Mouse (Mus musculus) limb, embryonic 12.5 days (tissue): ENCODE results near the gene 2010300C02Rik. TPM values are rescaled to one million over a fixed set of nuclear protein-coding genes. Genes with fewer than 3 reads are reported as not detected.

Experiments
- ATAC-seq: fragments of 200-750 bp; cut with Nextera tagmentation; 2 replicates; pipeline ENCODE4 v1.8.0; 2017; ENCODE audit warnings: low read depth, moderate TSS enrichment; ENCODE audit not compliant: insufficient number of reproducible peaks, insufficient read depth, low FRiP score, low TSS enrichment
- H3K27ac ChIP-seq: fragments of 300-500 bp; sonication (generic); 2 replicates; pipeline ENCODE4 v1.5.1; 2016; ENCODE audit warnings: mild to moderate bottlenecking, moderate library complexity
- H3K27me3 ChIP-seq: fragments of 300-500 bp; sonication (generic); 2 replicates; pipeline ENCODE4 v1.6.1; 2016; ENCODE audit warnings: mild to moderate bottlenecking, moderate library complexity
- H3K36me3 ChIP-seq: fragments of 300-500 bp; sonication (generic); 2 replicates; pipeline ENCODE4 v1.6.1; 2016; ENCODE audit warnings: mild to moderate bottlenecking, moderate library complexity
- H3K4me1 ChIP-seq: fragments of 300-500 bp; sonication (generic); replicated peaks from 2 replicates; pipeline ENCODE4 v1.6.1; 2016
- H3K4me2 ChIP-seq: fragments of 300-500 bp; sonication (generic); 2 replicates; pipeline ENCODE4 v1.6.1; 2016; ENCODE audit warnings: mild to moderate bottlenecking, moderate library complexity
- H3K4me3 ChIP-seq: fragments of 300-500 bp; sonication (generic); replicated peaks from 2 replicates; pipeline ENCODE4 v1.5.1; 2016; ENCODE audit warnings: mild to moderate bottlenecking
- H3K9ac ChIP-seq: fragments of 300-500 bp; sonication (generic); replicated peaks from 2 replicates; pipeline ENCODE4 v1.6.1; 2016; ENCODE audit warnings: mild to moderate bottlenecking, moderate library complexity
- H3K9me3 ChIP-seq: fragments of 300-500 bp; sonication (generic); 2 replicates; pipeline ENCODE4 v1.6.1; 2016; ENCODE audit warnings: mild to moderate bottlenecking, moderate library complexity
- WGBS: fragments of 180-500 bp; shearing (Covaris S2); methylation state at CpG from one replicate; pipeline ENCODE4 v1.1.7; 2016; 5-methylcytosine and 5-hydroxymethylcytosine counted together
- polyA plus RNA-seq: library from polyadenylated mRNA; unstranded; fragments of >200 nt; fragmentation: Nextera tagmentation; extraction: Ambion mirVana; gene quantifications from 2 replicates; pipeline ENCODE4 v1.2.1, GENCODE M21; 2016

2010300C02Rik gene
- polyA plus RNA-seq, 1 experiment from 2014 or later, result 1.1 TPM

GRCm38 (mm10) chr1:37664496-37664895 lies 55.4 kb downstream of the 2010300C02Rik start:
- H3K36me3 ChIP-seq, result no peaks in the 10 kb centered on the region
- no peak overlapping the region for H3K4me3 ChIP-seq
- no peaks in the 10 kb centered on the region; the same call in 1 of the 2 replicates for H3K27me3 ChIP-seq
- WGBS, result 79% methylated on average over 2 of the region's 2 CpGs
- H3K4me2 ChIP-seq, result no peak overlapping the region
- no peaks in the 10 kb centered on the region for H3K4me1 ChIP-seq
- H3K9me3 ChIP-seq, result no peaks in the 10 kb centered on the region
- no peak overlapping the region for H3K27ac ChIP-seq
- no peak for ATAC-seq
- no peak overlapping the region for H3K9ac ChIP-seq

GRCm38 (mm10) chr1:37663606-37664005 lies 56.3 kb downstream of the 2010300C02Rik start:
- Histone ChIP-seq H3K4me2 (no peak overlapping the region), H3K27ac (no peak overlapping the region), H3K9me3 (no peaks in the 10 kb centered on the region), H3K27me3 (no peaks in the 10 kb centered on the region; the same call in 1 of the 2 replicates), H3K36me3 (no peaks in the 10 kb centered on the region), H3K9ac (no peak overlapping the region), H3K4me1 (no peaks in the 10 kb centered on the region), H3K4me3 (no peak overlapping the region)
- no peak for ATAC-seq
- 83% methylated on average over 5 of the region's 5 CpGs for WGBS

- 94% methylated on average over 2 of the region's 2 CpGs for whole genome bisulfite sequencing
- no peak for ATAC-seq
Measured at GRCm38 (mm10) chr1:37656017-37656416, 63.9 kb downstream of the 2010300C02Rik start.

GRCm38 (mm10) chr1:37653992-37654391 lies 65.9 kb downstream of the 2010300C02Rik start:
- H3K27ac ChIP-seq, result no peak overlapping the region
- H3K36me3 ChIP-seq, result no peaks in the 10 kb centered on the region
- no peak for ATAC-seq
- H3K4me3 ChIP-seq, result no peak overlapping the region
- H3K4me1 ChIP-seq, result no peaks in the 10 kb centered on the region
- no peak overlapping the region for H3K9ac ChIP-seq
- WGBS, result 76% methylated on average over 5 of the region's 5 CpGs
- no peaks in the 10 kb centered on the region for H3K27me3 ChIP-seq
- peaks cover 10% of the 10 kb centered on the region; the same call in 1 of the 2 replicates for H3K9me3 ChIP-seq
- H3K4me2 ChIP-seq, result no peak overlapping the region

More at GRCm38 (mm10) chr1:37656017-37656416, 63.9 kb downstream of the 2010300C02Rik start:
- no peaks in the 10 kb centered on the region for H3K4me1 ChIP-seq
- H3K36me3 ChIP-seq, result no peaks in the 10 kb centered on the region
- H3K27me3 ChIP-seq, result no peaks in the 10 kb centered on the region
- H3K9me3 ChIP-seq, result peaks cover 10% of the 10 kb centered on the region; the same call in 1 of the 2 replicates
- no peak overlapping the region for H3K27ac ChIP-seq
- H3K4me3 ChIP-seq, result no peak overlapping the region
- no peak overlapping the region for H3K9ac ChIP-seq
- H3K4me2 ChIP-seq, result no peak overlapping the region

- Histone ChIP-seq H3K27me3 (no peaks in the 10 kb centered on the region), H3K27ac (no peak overlapping the region), H3K4me3 (no peak overlapping the region), H3K4me2 (no peak overlapping the region), H3K4me1 (no peaks in the 10 kb centered on the region), H3K36me3 (no peaks in the 10 kb centered on the region), H3K9ac (no peak overlapping the region), H3K9me3 (no peaks in the 10 kb centered on the region)
- no peak for ATAC-seq
- 86% methylated on average over 10 of the region's 10 CpGs for WGBS
Measured at GRCm38 (mm10) chr1:37647066-37647465, 72.8 kb downstream of the 2010300C02Rik start.

- no peaks in the 10 kb centered on the region for H3K27me3 ChIP-seq
- WGBS, result 91% methylated on average over 16 of the region's 16 CpGs
- H3K9me3 ChIP-seq, result no peaks in the 10 kb centered on the region
- no peak overlapping the region for H3K4me3 ChIP-seq
- ATAC-seq, result no peak
- no peaks in the 10 kb centered on the region for H3K4me1 ChIP-seq
- H3K4me2 ChIP-seq, result no peak overlapping the region
- no peak overlapping the region for H3K9ac ChIP-seq
- H3K27ac ChIP-seq, result no peak overlapping the region
- H3K36me3 ChIP-seq, result no peaks in the 10 kb centered on the region
Measured at GRCm38 (mm10) chr1:37644501-37644900, 75.4 kb downstream of the 2010300C02Rik start.

- Histone ChIP-seq H3K27ac (no peak overlapping the region), H3K9ac (no peak overlapping the region), H3K4me1 (no peaks in the 10 kb centered on the region), H3K9me3 (no peaks in the 10 kb centered on the region), H3K27me3 (no peaks in the 10 kb centered on the region), H3K4me2 (no peak overlapping the region), H3K36me3 (no peaks in the 10 kb centered on the region), H3K4me3 (no peak overlapping the region)
- 84% methylated on average over 5 of the region's 5 CpGs for WGBS
- no peak for ATAC-seq
Measured at GRCm38 (mm10) chr1:37643794-37644365, 76.0 kb downstream of the 2010300C02Rik start.

- Histone ChIP-seq H3K9me3 (no peaks in the 10 kb centered on the region), H3K4me2 (no peak overlapping the region), H3K27me3 (no peaks in the 10 kb centered on the region), H3K4me3 (no peak overlapping the region), H3K9ac (no peak overlapping the region), H3K4me1 (no peaks in the 10 kb centered on the region), H3K36me3 (no peaks in the 10 kb centered on the region), H3K27ac (no peak overlapping the region)
- WGBS, result 87% methylated on average over 11 of the region's 11 CpGs
- ATAC-seq, result no peak
Measured at GRCm38 (mm10) chr1:37641361-37641760, 78.5 kb downstream of the 2010300C02Rik start.

- WGBS, result 17% methylated on average over 10 of the region's 10 CpGs
- peak overlapping the region; percentile 36 for H3K4me2 ChIP-seq
- no peak for ATAC-seq
- no peak overlapping the region for H3K27ac ChIP-seq
- H3K36me3 ChIP-seq, result no peaks in the 10 kb centered on the region
- no peaks in the 10 kb centered on the region for H3K9me3 ChIP-seq
- no peak overlapping the region for H3K9ac ChIP-seq
- H3K4me3 ChIP-seq, result no peak overlapping the region
- H3K27me3 ChIP-seq, result no peaks in the 10 kb centered on the region
- H3K4me1 ChIP-seq, result no peaks in the 10 kb centered on the region
Measured at GRCm38 (mm10) chr1:37639101-37639500, 80.8 kb downstream of the 2010300C02Rik start.

- 80% methylated on average over 9 of the region's 9 CpGs for WGBS
- Histone ChIP-seq H3K9me3 (no peaks in the 10 kb centered on the region), H3K4me1 (no peaks in the 10 kb centered on the region), H3K9ac (no peak overlapping the region), H3K27ac (no peak overlapping the region), H3K4me2 (no peak overlapping the region), H3K27me3 (no peaks in the 10 kb centered on the region), H3K36me3 (no peaks in the 10 kb centered on the region), H3K4me3 (no peak overlapping the region)
- no peak for ATAC-seq
Measured at GRCm38 (mm10) chr1:37638560-37638959, 81.3 kb downstream of the 2010300C02Rik start.

- no peak overlapping the region for H3K4me2 ChIP-seq
- 73% methylated on average over 11 of the region's 11 CpGs for WGBS
- H3K27ac ChIP-seq, result no peak overlapping the region
- H3K9me3 ChIP-seq, result no peaks in the 10 kb centered on the region
- H3K4me1 ChIP-seq, result no peaks in the 10 kb centered on the region
- H3K36me3 ChIP-seq, result no peaks in the 10 kb centered on the region
- no peak for ATAC-seq
- H3K4me3 ChIP-seq, result no peak overlapping the region
- no peaks in the 10 kb centered on the region for H3K27me3 ChIP-seq
- no peak overlapping the region for H3K9ac ChIP-seq
Measured at GRCm38 (mm10) chr1:37637571-37637970, 82.3 kb downstream of the 2010300C02Rik start.

- H3K4me1 ChIP-seq, result no peaks in the 10 kb centered on the region
- 79% methylated on average over 5 of the region's 5 CpGs for whole genome bisulfite sequencing
- H3K27me3 ChIP-seq, result no peaks in the 10 kb centered on the region
- H3K4me3 ChIP-seq, result no peak overlapping the region
- no peak for ATAC-seq
- no peaks in the 10 kb centered on the region for H3K9me3 ChIP-seq
- no peak overlapping the region for H3K27ac ChIP-seq
- no peak overlapping the region for H3K4me2 ChIP-seq
- H3K9ac ChIP-seq, result no peak overlapping the region
- H3K36me3 ChIP-seq, result no peaks in the 10 kb centered on the region
Measured at GRCm38 (mm10) chr1:37636824-37637223, 83.1 kb downstream of the 2010300C02Rik start.
